8 mouse cellular contexts compared by ENCODE assay signal in the genomic region with DNA sequence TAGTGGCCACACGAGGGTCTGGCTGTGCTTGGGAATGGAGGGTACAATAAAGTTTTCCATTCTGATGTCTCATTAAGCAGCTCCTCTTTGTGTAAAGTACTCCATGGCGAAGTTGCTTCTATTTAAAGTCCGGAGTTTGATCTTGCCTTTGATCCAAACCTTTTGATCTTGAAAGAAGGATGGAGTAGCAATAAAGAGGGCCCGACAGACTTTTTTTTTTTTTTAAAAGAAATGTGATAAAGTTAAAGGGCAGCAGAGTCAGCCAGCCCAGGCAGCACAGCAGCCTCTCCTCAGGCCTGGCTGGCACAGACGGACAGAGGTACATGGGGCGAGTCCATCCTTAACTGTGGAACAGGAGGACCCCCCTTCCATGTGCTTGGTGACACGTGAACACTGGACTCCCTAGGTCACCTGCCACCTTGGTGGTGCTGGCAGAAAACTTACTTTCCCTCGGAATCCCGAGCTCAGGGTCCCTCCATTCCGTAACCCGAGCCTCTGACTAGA.
DNase-seq lines count a peak whose midpoint lies in the region; ATAC-seq lines count a peak whose summit lies in the region.

No protein-coding gene starts in this region.

- ATAC-seq in cerebellum, adult (ENCODE audit: insufficient number of reproducible peaks, low FRiP score, low TSS enrichment): peak; percentile 22
- ATAC-seq in monocyte, adult 5-6 weeks (replicated peaks; ENCODE audit: insufficient number of reproducible peaks, low FRiP score, low TSS enrichment, poor library complexity, severe bottlenecking): 0 out of 2 replicates have a peak, but pooled peaks have one; percentile 15

- no peak for DNase-seq in cerebellum, postnatal 4 days (ENCODE audit: low spot score in 2 of 2)
- peak; percentile 26 for DNase-seq in thymus, postnatal 0 days (ENCODE audit: low spot score)
- DNase-seq in thymus, postnatal 25 days: no peak
- DNase-seq in induced T-regulatory cell, adult 2 months (ENCODE audit: low read depth): peak; percentile 59
- DNase-seq in left cerebral cortex, adult 11 months (ENCODE audit: low spot score): no peak
- no peak for DNase-seq in thymus, postnatal 36 days

Comparison
In these comparisons a context has a peak if more than half of its experiments do, and no peak if none do; other contexts are left out.
1. DNase-seq: peak in thymus, postnatal 0 days (single experiment) and induced T-regulatory cell, adult 2 months (single experiment); none in cerebellum, postnatal 4 days (0 of 2), thymus, postnatal 25 days (single experiment), left cerebral cortex, adult 11 months (single experiment) and thymus, postnatal 36 days (0 of 2).